Mouse (Mus musculus) MEL (cell line): ENCODE data around the gene Map3k12. TPM values are rescaled to one million over a fixed set of nuclear protein-coding genes. Genes with fewer than 3 reads are reported as not detected.
A peak's percentile ranks its signal among the peaks of the same experiment; 100 is the strongest.

Experiments used
- DNase-seq: peaks from one replicate; pipeline ENCODE4 v3.0.0; 2011; ENCODE audit warnings: low read depth, low spot score
- H3K27ac ChIP-seq: 2 replicates; pipeline ENCODE4 v1.5.1; 2012; ENCODE audit warnings: low read depth, mild to moderate bottlenecking, control low read depth, low read length, moderate library complexity; ENCODE audit not compliant: control insufficient read depth
- H3K27me3 ChIP-seq, 2 experiments: fragments of 150-350 bp in 1 of 2; sonication (generic) in 1 of 2; 2 replicates each; pipeline ENCODE4 v1.6.1; 2012; ENCODE audit warnings: low read length in 2 of 2, mild to moderate bottlenecking in 2 of 2, improper control_type of control experiment in 1 of 2, moderate library complexity in 1 of 2; ENCODE audit not compliant: insufficient read depth in 2 of 2, control insufficient read depth in 1 of 2
- H3K36me3 ChIP-seq, 2 experiments: 2 replicates each; pipeline ENCODE4 v1.6.1; 2012 to 2014; ENCODE audit warnings: low read length in 2 of 2, improper control_type of control experiment in 1 of 2, inconsistent platforms in 1 of 2, mild to moderate bottlenecking in 1 of 2; ENCODE audit not compliant: insufficient read depth in 2 of 2, control insufficient read depth in 1 of 2
- H3K4me1 ChIP-seq, 2 experiments: fragments of 150-350 bp in 1 of 2; sonication (generic) in 1 of 2; 2 replicates each; pipeline ENCODE4 v1.6.1; 2012; ENCODE audit warnings: low read length in 2 of 2, improper control_type of control experiment in 1 of 2, mild to moderate bottlenecking in 1 of 2; ENCODE audit not compliant: insufficient read depth in 2 of 2, control insufficient read depth in 1 of 2
- H3K4me3 ChIP-seq, 2 experiments: fragments of 150-350 bp in 1 of 2; sonication (generic) in 1 of 2; 2 replicates each; pipeline ENCODE4 v1.5.1; 2012; ENCODE audit warnings: low read depth in 2 of 2, low read length in 2 of 2, mild to moderate bottlenecking in 2 of 2, moderate library complexity in 2 of 2, control low read depth in 1 of 2, improper control_type of control experiment in 1 of 2; ENCODE audit not compliant: control insufficient read depth in 1 of 2, insufficient read depth in 1 of 2
- H3K79me2 ChIP-seq: 2 replicates; pipeline ENCODE4 v1.6.1; 2012; ENCODE audit warnings: mild to moderate bottlenecking, low read length, moderate library complexity; ENCODE audit not compliant: control insufficient read depth, poor library complexity, insufficient read depth
- H3K9ac ChIP-seq: 2 replicates; pipeline ENCODE4 v1.6.1; 2012; ENCODE audit warnings: low read depth, mild to moderate bottlenecking, control low read depth, low read length, moderate library complexity; ENCODE audit not compliant: control insufficient read depth, poor library complexity, severe bottlenecking
- H3K9me3 ChIP-seq: fragments of 150-350 bp; sonication (generic); replicated peaks from 2 replicates; pipeline ENCODE4 v1.6.1; 2012; ENCODE audit warnings: mild to moderate bottlenecking, low read length, improper control_type of control experiment, moderate library complexity; ENCODE audit not compliant: insufficient read depth
- BHLHE40 ChIP-seq: IDR thresholded peaks from 2 replicates; pipeline ENCODE4 v1.6.1; 2012; ENCODE audit warnings: low read depth, mild to moderate bottlenecking, inconsistent platforms, low read length, improper control_type of control experiment, borderline replicate concordance
- CHD1 ChIP-seq: IDR thresholded peaks from 2 replicates; pipeline ENCODE4 v1.6.1; 2012; ENCODE audit warnings: low read depth, mild to moderate bottlenecking, inconsistent platforms, low read length, improper control_type of control experiment
- CHD2 ChIP-seq: IDR thresholded peaks from 2 replicates; pipeline ENCODE4 v1.6.1; 2011; ENCODE audit warnings: low read length, improper control_type of control experiment
- CTCF ChIP-seq, 3 experiments: IDR thresholded peaks in 2 of 3; conservative IDR thresholded peaks in 1 of 3; 2 replicates each; pipeline ENCODE4 v1.5.1; 2011 to 2012; ENCODE audit warnings: low read length in 3 of 3, low read depth in 2 of 3, mild to moderate bottlenecking in 2 of 3, improper control_type of control experiment in 1 of 3, inconsistent platforms in 1 of 3, mixed read lengths in 1 of 3, moderate library complexity in 1 of 3; ENCODE audit not compliant: control insufficient read depth in 1 of 3, insufficient read depth in 1 of 3, poor library complexity in 1 of 3, severe bottlenecking in 1 of 3
- EP300 ChIP-seq, 2 experiments: IDR thresholded peaks; 2 replicates each; pipeline ENCODE4 v1.6.1; 2011; ENCODE audit warnings: improper control_type of control experiment in 2 of 2, low read length in 2 of 2, low read depth in 1 of 2, mild to moderate bottlenecking in 1 of 2
- ETS1 ChIP-seq: IDR thresholded peaks from 2 replicates; pipeline ENCODE4 v1.6.1; 2012; ENCODE audit warnings: low read depth, mild to moderate bottlenecking, inconsistent platforms, low read length, improper control_type of control experiment, moderate library complexity
- JUND ChIP-seq: IDR thresholded peaks from 2 replicates; pipeline ENCODE4 v1.6.1; 2011; ENCODE audit warnings: low read depth, mild to moderate bottlenecking, improper control_type of control experiment, low read length
- MAZ ChIP-seq: IDR thresholded peaks from 2 replicates; pipeline ENCODE4 v1.6.1; 2012; ENCODE audit warnings: low read depth, mild to moderate bottlenecking, inconsistent platforms, low read length, improper control_type of control experiment
- MYC ChIP-seq: IDR thresholded peaks from 2 replicates; pipeline ENCODE4 v1.6.1; 2011; ENCODE audit warnings: low read depth, mild to moderate bottlenecking, low read length, improper control_type of control experiment, moderate library complexity
- POLR2A ChIP-seq, 2 experiments: IDR thresholded peaks; 2 replicates each; pipeline ENCODE4 v1.6.1; 2011 to 2012; ENCODE audit warnings: low read length in 2 of 2, mild to moderate bottlenecking in 2 of 2, control low read depth in 1 of 2, improper control_type of control experiment in 1 of 2, low read depth in 1 of 2, moderate library complexity in 1 of 2; ENCODE audit not compliant: control insufficient read depth in 1 of 2, insufficient read depth in 1 of 2, poor library complexity in 1 of 2
- POLR2AphosphoS2 ChIP-seq: IDR thresholded peaks from 2 replicates; pipeline ENCODE4 v1.6.1; 2011; ENCODE audit warnings: low read length, improper control_type of control experiment
- POLR2AphosphoS5 ChIP-seq: IDR thresholded peaks from 2 replicates; pipeline ENCODE4 v1.6.1; 2012; ENCODE audit warnings: low read depth, borderline replicate concordance, mild to moderate bottlenecking, inconsistent platforms, low read length, moderate library complexity, mixed read lengths
- RAD21 ChIP-seq: IDR thresholded peaks from 2 replicates; pipeline ENCODE4 v1.6.1; 2011; ENCODE audit warnings: mild to moderate bottlenecking, low read depth, low read length, improper control_type of control experiment
- SIN3A ChIP-seq: IDR thresholded peaks from 2 replicates; pipeline ENCODE4 v1.6.1; 2012; ENCODE audit warnings: low read length, improper control_type of control experiment, inconsistent platforms
- SMC3 ChIP-seq: IDR thresholded peaks from 2 replicates; pipeline ENCODE4 v1.6.1; 2011; ENCODE audit warnings: low read depth, low read length, improper control_type of control experiment
- TAL1 ChIP-seq: IDR thresholded peaks from 2 replicates; pipeline ENCODE4 v1.6.1; 2012; ENCODE audit warnings: mild to moderate bottlenecking, inconsistent platforms, low read length, moderate library complexity, mixed read lengths
- TBP ChIP-seq: IDR thresholded peaks from 2 replicates; pipeline ENCODE4 v1.8.0; 2011; ENCODE audit warnings: low read depth, low read length, improper control_type of control experiment
- TCF12 ChIP-seq: IDR thresholded peaks from 2 replicates; pipeline ENCODE4 v1.6.1; 2014; ENCODE audit warnings: low read depth, mild to moderate bottlenecking, inconsistent platforms, low read length, improper control_type of control experiment, moderate library complexity
- UBTF ChIP-seq: IDR thresholded peaks from 2 replicates; pipeline ENCODE4 v1.6.1; 2012; ENCODE audit warnings: low read depth, mild to moderate bottlenecking, inconsistent platforms, low read length, improper control_type of control experiment, moderate library complexity, borderline replicate concordance; ENCODE audit not compliant: insufficient read depth
- USF2 ChIP-seq, 2 experiments: IDR thresholded peaks; 2 replicates each; pipeline ENCODE4 v1.6.1; 2011 to 2012; ENCODE audit warnings: improper control_type of control experiment in 2 of 2, low read length in 2 of 2, borderline replicate concordance in 1 of 2, inconsistent platforms in 1 of 2, low read depth in 1 of 2, mild to moderate bottlenecking in 1 of 2; ENCODE audit not compliant: insufficient read depth in 1 of 2
- ZC3H11A ChIP-seq: IDR thresholded peaks from 2 replicates; pipeline ENCODE4 v1.6.1; 2012; ENCODE audit warnings: low read depth, mild to moderate bottlenecking, inconsistent platforms, low read length, improper control_type of control experiment
- ZKSCAN1 ChIP-seq: IDR thresholded peaks from 2 replicates; pipeline ENCODE4 v1.6.1; 2012; ENCODE audit warnings: low read depth, mild to moderate bottlenecking, inconsistent platforms, low read length, improper control_type of control experiment, moderate library complexity
- ZMIZ1 ChIP-seq: IDR thresholded peaks from 2 replicates; pipeline ENCODE4 v1.6.1; 2012; ENCODE audit warnings: low read depth, mild to moderate bottlenecking, inconsistent platforms, low read length, improper control_type of control experiment, moderate library complexity
- polyA plus RNA-seq, 2 experiments: library from polyadenylated mRNA; stranded (reverse) in 1 of 2; unstranded in 1 of 2; fragments of >175 nt in 1 of 2; fragments of >200 nt in 1 of 2; gene quantifications; 2 replicates each; pipeline versions ENCODE4 v1.2.1 to v1.2.4; 2012; ENCODE audit warnings: low replicate concordance in 2 of 2, low read depth in 1 of 2; ENCODE audit not compliant: insufficient read length in 2 of 2, insufficient read depth in 1 of 2, missing spikeins in 1 of 2
- total RNA-seq: library from RNA; depleted of rRNA; stranded (reverse); fragments of 300-350 nt; gene quantifications from 2 replicates; pipeline ENCODE4 v1.2.3, GENCODE M21; 2012

The Map3k12 gene
- total and polyA plus RNA-seq, 3 experiments, result 1.7 to 2.8 TPM; not detected in 1

GRCm38 (mm10) chr15:102468675-102469370, 48.0 kb downstream of the Map3k12 start:
- H3K79me2 ChIP-seq, result peaks cover 27% of the 10 kb centered on the region
- H3K27ac ChIP-seq, result no peak overlapping the region
- DNase-seq, result no peak
- peaks cover 6 to 9% of the 10 kb centered on the region in 2 experiments; a peak in 2 of 4 replicates for H3K4me1 ChIP-seq
- no peaks in the 10 kb centered on the region for H3K9me3 ChIP-seq
- H3K36me3 ChIP-seq, result peaks cover 13 to 23% of the 10 kb centered on the region in 2 experiments
- no peaks in the 10 kb centered on the region for H3K27me3 ChIP-seq
- no peak overlapping the region for H3K9ac ChIP-seq
- TF ChIP-seq UBTF (no peak), CTCF (IDR thresholded peaks at IDR 0.05 in 2 of 3, conservative IDR thresholded peaks at IDR 0.05 in 1 of 3; ENCODE audit: control insufficient read depth in 1 of 3, insufficient read depth in 1 of 3, low read depth in 2 of 3, low read length in 3 of 3, poor library complexity in 1 of 3, severe bottlenecking in 1 of 3) (peak; percentile 25 to 33 (median 26); a peak in 1 of 6 replicates)
- TF ChIP-seq, all 39 proteins: peak for 1
- H3K4me3 ChIP-seq, result no peak overlapping the region

- Histone ChIP-seq H3K9me3 (no peaks in the 10 kb centered on the region), H3K4me1 (peaks cover 5 to 20% of the 10 kb centered on the region in 2 experiments), H3K79me2 (peaks cover 2% of the 10 kb centered on the region; the same call in 1 of the 2 replicates), H3K9ac (no peak overlapping the region), H3K4me3 (no peak overlapping the region), H3K36me3 (peaks cover 0 to 13% of the 10 kb centered on the region in 2 experiments; a peak in 2 of 4 replicates), H3K27me3 (no peaks in the 10 kb centered on the region), H3K27ac (no peak overlapping the region)
- no peak for TF ChIP-seq USF2 (IDR thresholded peaks at IDR 0.05; ENCODE audit: borderline replicate concordance in 1 of 2, insufficient read depth in 1 of 2, low read depth in 1 of 2, low read length in 2 of 2)
- no peak for TF ChIP-seq MAZ
- no peak for TF ChIP-seq JUND
- TF ChIP-seq CHD1, result no peak
- TF ChIP-seq POLR2A (IDR thresholded peaks at IDR 0.05; ENCODE audit: control insufficient read depth in 1 of 2, insufficient read depth in 1 of 2, low read depth in 1 of 2, low read length in 2 of 2, poor library complexity in 1 of 2), result no peak
- no peak for TF ChIP-seq TBP
- TF ChIP-seq TAL1, result no peak
- no peak for TF ChIP-seq MYC
- TF ChIP-seq TCF12, result no peak
- TF ChIP-seq ETS1, result no peak
- peak; percentile 10 to 71 (median 71); a peak in 4 of 6 replicates for TF ChIP-seq CTCF (IDR thresholded peaks at IDR 0.05 in 2 of 3, conservative IDR thresholded peaks at IDR 0.05 in 1 of 3; ENCODE audit: control insufficient read depth in 1 of 3, insufficient read depth in 1 of 3, low read depth in 2 of 3, low read length in 3 of 3, poor library complexity in 1 of 3, severe bottlenecking in 1 of 3)
- TF ChIP-seq SIN3A, result no peak
- no peak for TF ChIP-seq ZMIZ1
- TF ChIP-seq POLR2AphosphoS2, result no peak
- TF ChIP-seq UBTF, result no peak
- TF ChIP-seq CHD2, result no peak
- peak; percentile 73 for TF ChIP-seq ZC3H11A
- TF ChIP-seq EP300 (IDR thresholded peaks at IDR 0.05; ENCODE audit: low read depth in 1 of 2, low read length in 2 of 2), result no peak
- no peak for TF ChIP-seq ZKSCAN1
- no peak for TF ChIP-seq POLR2AphosphoS5
- peak; percentile 82 for TF ChIP-seq SMC3
- TF ChIP-seq RAD21, result peak; percentile 69
- TF ChIP-seq BHLHE40, result no peak
- peak; percentile 83 for DNase-seq
Measured at GRCm38 (mm10) chr15:102463666-102464065, 53.2 kb downstream of the Map3k12 start.
